Mouse (Mus musculus) heart, embryonic 12.5 days (tissue): ENCODE data around the gene Ucma. TPM values are rescaled to one million over a fixed set of nuclear protein-coding genes. Genes with fewer than 3 reads are reported as not detected.

Experiments used
- polyA plus RNA-seq: library from polyadenylated mRNA; unstranded; fragments of >200 nt; fragmentation: Nextera tagmentation; extraction: Ambion mirVana; gene quantifications from 2 replicates; pipeline ENCODE4 v1.2.1, GENCODE M21; 2016

The Ucma gene
- polyA plus RNA-seq, 1 experiment from 2014 or later = not detected

Other genes with a start within 250 kb of the Ucma start
- gene Sephs1, start 94.6 kb upstream of the Ucma start, polyA plus RNA-seq = 58.4 and 61.0 TPM in 2 replicates
- 132 and 140 TPM in 2 replicates for gene Phyh, start 57.1 kb upstream of the Ucma start, polyA plus RNA-seq
- gene Mcm10, start 36.7 kb downstream of the Ucma start, polyA plus RNA-seq = 23.8 and 24.2 TPM in 2 replicates
- 17.1 and 17.5 TPM in 2 replicates for gene Optn, start 87.9 kb downstream of the Ucma start, polyA plus RNA-seq
- gene Ccdc3, start 161.7 kb downstream of the Ucma start, polyA plus RNA-seq = 14.2 and 16.2 TPM in 2 replicates